8 mouse cellular contexts compared by ENCODE assay signal in genomic region chr13:64152241-64152669, GRCm38 (mm10). TPM values are rescaled to one million over a fixed set of nuclear protein-coding genes. Genes with fewer than 3 reads are reported as not detected.
A peak's percentile ranks its signal among the peaks of the same experiment; 100 is the strongest.
DNase-seq lines count a peak whose midpoint lies in the region; ATAC-seq and TF ChIP-seq lines count a peak whose summit lies in the region.

No protein-coding gene starts in this region.

- H3K27ac ChIP-seq in embryonic facial prominence, embryonic 14.5 days (replicated peaks; ENCODE audit: low read depth, low read length), result peak overlapping the region; percentile 90
- H3K27ac ChIP-seq in kidney, embryonic 14.5 days (ENCODE audit: low read depth, low read length), result peak overlapping the region; percentile 73
- H3K27ac ChIP-seq in liver, embryonic 11.5 days (ENCODE audit: low read depth, low read length), result peak overlapping the region; percentile 99

- H3K9ac ChIP-seq in embryonic facial prominence, embryonic 14.5 days (ENCODE audit: low read depth, low read length), result peak overlapping the region; percentile 79
- H3K9ac ChIP-seq in kidney, embryonic 14.5 days (ENCODE audit: low read depth, low read length), result peak overlapping the region; percentile 82
- H3K9ac ChIP-seq in liver, embryonic 11.5 days (ENCODE audit: low read depth, low read length), result peak overlapping the region; percentile 98

- H3ac ChIP-seq in myocyte (ENCODE audit: control insufficient read depth, insufficient read length), result peak overlapping the region; percentile 40

- no peaks in the 10 kb centered on the region for H3K9me3 ChIP-seq in embryonic facial prominence, embryonic 14.5 days (ENCODE audit: control insufficient read depth, low read length)
- H3K9me3 ChIP-seq in kidney, embryonic 14.5 days (ENCODE audit: control insufficient read depth, low read length), result no peaks in the 10 kb centered on the region
- H3K9me3 ChIP-seq in liver, embryonic 11.5 days (ENCODE audit: control insufficient read depth, low read length), result no peaks in the 10 kb centered on the region

- peaks cover 50% of the 10 kb centered on the region for H3K79me2 ChIP-seq in myocyte (ENCODE audit: control insufficient read depth, insufficient read depth)

- no peaks in the 10 kb centered on the region for H3K36me3 ChIP-seq in embryonic facial prominence, embryonic 14.5 days (ENCODE audit: control insufficient read depth, insufficient read depth, low read length)
- H3K36me3 ChIP-seq in kidney, embryonic 14.5 days (ENCODE audit: control insufficient read depth, insufficient read depth, low read length), result no peaks in the 10 kb centered on the region
- no peaks in the 10 kb centered on the region; the same call in 1 of the 2 replicates for H3K36me3 ChIP-seq in liver, embryonic 11.5 days (ENCODE audit: control insufficient read depth, insufficient read depth, low read length)
- no peaks in the 10 kb centered on the region for H3K36me3 ChIP-seq in myocyte (ENCODE audit: control insufficient read depth, insufficient read depth)

- H3K4me2 ChIP-seq in embryonic facial prominence, embryonic 14.5 days (ENCODE audit: low read depth, low read length), result peak overlapping the region; percentile 86
- peak overlapping the region; percentile 57 for H3K4me2 ChIP-seq in kidney, embryonic 14.5 days (replicated peaks; ENCODE audit: low read depth, low read length)
- peak overlapping the region; percentile 86 for H3K4me2 ChIP-seq in liver, embryonic 11.5 days
- H3K4me2 ChIP-seq in myocyte (ENCODE audit: low read depth), result peak overlapping the region; percentile 87

- WGBS in embryonic facial prominence, embryonic 14.5 days, result 0% methylated on average over 21 of the region's 42 CpGs
- WGBS in kidney, embryonic 14.5 days, result 0% methylated on average over 36 of the region's 42 CpGs
- WGBS in liver, embryonic 11.5 days, result under 1% methylated on average over 42 of the region's 42 CpGs

- H3K27me3 ChIP-seq in embryonic facial prominence, embryonic 14.5 days (replicated peaks; ENCODE audit: control insufficient read depth, insufficient read depth, low read length), result no peaks in the 10 kb centered on the region
- H3K27me3 ChIP-seq in kidney, embryonic 14.5 days (ENCODE audit: control insufficient read depth, insufficient read depth, low read length), result no peaks in the 10 kb centered on the region
- 0 out of 2 replicates have a peak, but pooled peaks cover 2% of the 10 kb centered on the region for H3K27me3 ChIP-seq in liver, embryonic 11.5 days (replicated peaks; ENCODE audit: control insufficient read depth, insufficient read depth, low read length)
- H3K27me3 ChIP-seq in myocyte (ENCODE audit: control insufficient read depth, insufficient read depth, insufficient read length), result no peaks in the 10 kb centered on the region

- DNase-seq in 3T3-L1 (ENCODE audit: low read depth, low spot score), result peak; percentile 79
- DNase-seq in adrenal gland, postnatal 36 days, result peak; percentile 91 to 94
- DNase-seq in embryonic facial prominence, embryonic 14.5 days (ENCODE audit: low spot score), result peak; percentile 86
- peak; percentile 81 to 83 for DNase-seq in heart, adult 9 months (ENCODE audit: low spot score in 2 of 2)
- DNase-seq in liver, embryonic 11.5 days (ENCODE audit: low spot score), result peak; percentile 91
- peak; percentile 90 to 95 for DNase-seq in spleen, postnatal 4 days (ENCODE audit: low spot score in 2 of 2)

- peak; percentile 0; the same call in 1 of the 2 replicates for ATAC-seq in embryonic facial prominence, embryonic 14.5 days (ENCODE audit: low read depth)
- ATAC-seq in kidney, embryonic 14.5 days (ENCODE audit: low FRiP score, low TSS enrichment), result peak; percentile 37
- ATAC-seq in liver, embryonic 11.5 days (replicated peaks; ENCODE audit: low FRiP score), result peak; percentile 17

- TF ChIP-seq POLR2A in myocyte (IDR thresholded peaks at IDR 0.05; ENCODE audit: insufficient read length, low read depth), result peak; percentile 79

- H3K4me3 ChIP-seq in embryonic facial prominence, embryonic 14.5 days (ENCODE audit: low read depth, low read length), result peak overlapping the region; percentile 81
- peak overlapping the region; percentile 83 for H3K4me3 ChIP-seq in kidney, embryonic 14.5 days (ENCODE audit: low read length)
- peak overlapping the region; percentile 97 for H3K4me3 ChIP-seq in liver, embryonic 11.5 days (ENCODE audit: low read depth, low read length)
- peak overlapping the region; percentile 37 for H3K4me3 ChIP-seq in myocyte

- peaks cover 2% of the 10 kb centered on the region; the same call in 1 of the 2 replicates for H3K4me1 ChIP-seq in embryonic facial prominence, embryonic 14.5 days (ENCODE audit: control insufficient read depth, insufficient read depth, low read length)
- peaks cover 17% of the 10 kb centered on the region; the same call in 1 of the 2 replicates for H3K4me1 ChIP-seq in kidney, embryonic 14.5 days (ENCODE audit: control insufficient read depth, insufficient read depth, low read length)
- peaks cover 19% of the 10 kb centered on the region for H3K4me1 ChIP-seq in liver, embryonic 11.5 days (replicated peaks; ENCODE audit: control insufficient read depth, insufficient read depth, low read length)

TF ChIP-seq in myocyte, 11 proteins besides CTCF, POLR2A, EP300 and RAD21:
- TF ChIP-seq MYOG (IDR thresholded peaks at IDR 0.05; ENCODE audit: control insufficient read depth in 1 of 3, insufficient read depth in 1 of 3, insufficient read length in 2 of 3, low read depth in 2 of 3) (peak in 2 of 3 experiments; percentile 92 to 96), TCF12 (IDR thresholded peaks at IDR 0.05; ENCODE audit: insufficient read depth, poor library complexity, severe bottlenecking) (peak; percentile 52), CEBPB (IDR thresholded peaks at IDR 0.05; ENCODE audit: insufficient read depth, poor library complexity, severe bottlenecking) (no peak), MYOD1 (IDR thresholded peaks at IDR 0.05; ENCODE audit: control insufficient read depth in 1 of 3, insufficient read length in 2 of 3, low read depth in 2 of 3) (peak in 2 of 3 experiments; percentile 92 to 99), TCF3 (IDR thresholded peaks at IDR 0.05; ENCODE audit: insufficient read length, low read depth) (peak; percentile 82), SRF (IDR thresholded peaks at IDR 0.05; ENCODE audit: control insufficient read depth, insufficient read length, low read depth) (no peak), USF1 (IDR thresholded peaks at IDR 0.05; ENCODE audit: low read depth) (peak; percentile 86), MAX (IDR thresholded peaks at IDR 0.05; ENCODE audit: low read depth) (no peak), POLR2AphosphoS2 (IDR thresholded peaks at IDR 0.05; ENCODE audit: insufficient read length, low read depth) (peak; percentile 77), E2F4 (IDR thresholded peaks at IDR 0.05; ENCODE audit: insufficient read depth) (peak; percentile 53), REST (IDR thresholded peaks at IDR 0.05; ENCODE audit: insufficient read depth, insufficient read length) (no peak)

RNA-seq across cellular contexts. Expression of gene Zfp367, which starts 0.7 kb away (rescaled TPM):
- total RNA-seq in adrenal gland, postnatal 36 days (2021), result 10 to 100 TPM; 23.7 to 32.5 TPM
- 22.2 and 23.0 TPM in 2 replicates for polyA plus RNA-seq in embryonic facial prominence, embryonic 14.5 days (2014; fragmentation: Nextera tagmentation; extraction: Ambion mirVana)
- polyA plus RNA-seq in kidney, embryonic 14.5 days (2014; fragmentation: Nextera tagmentation; extraction: Ambion mirVana), result 13.6 and 21.4 TPM in 2 replicates
- 21.2 and 25.1 TPM in 2 replicates for polyA plus RNA-seq in liver, embryonic 11.5 days (2014; fragmentation: Nextera tagmentation; extraction: Ambion mirVana)
- 3.0 TPM for polyA plus RNA-seq in myocyte (2012; fragmentation: generic; extraction: Trizol)

RNA-seq across cellular contexts. Expression of gene Habp4, which starts 9.4 kb away (rescaled TPM):
- 10 to 100 TPM; 25.8 to 27.3 TPM for total RNA-seq in adrenal gland, postnatal 36 days (2021)
- polyA plus RNA-seq in embryonic facial prominence, embryonic 14.5 days (2014; fragmentation: Nextera tagmentation; extraction: Ambion mirVana), result 29.8 and 30.6 TPM in 2 replicates
- polyA plus RNA-seq in kidney, embryonic 14.5 days (2014; fragmentation: Nextera tagmentation; extraction: Ambion mirVana), result 23.7 and 32.6 TPM in 2 replicates
- polyA plus RNA-seq in liver, embryonic 11.5 days (2014; fragmentation: Nextera tagmentation; extraction: Ambion mirVana), result 15.0 and 15.2 TPM in 2 replicates
- 32.5 TPM for polyA plus RNA-seq in myocyte (2012; fragmentation: generic; extraction: Trizol)

RNA-seq across cellular contexts. Expression of gene Slc35d2, which starts 23.1 kb away (rescaled TPM):
- total RNA-seq in adrenal gland, postnatal 36 days (2021), result 1 to 10 TPM; 5.9 to 7.8 TPM
- 5.7 and 8.7 TPM in 2 replicates for polyA plus RNA-seq in embryonic facial prominence, embryonic 14.5 days (2014; fragmentation: Nextera tagmentation; extraction: Ambion mirVana)
- polyA plus RNA-seq in kidney, embryonic 14.5 days (2014; fragmentation: Nextera tagmentation; extraction: Ambion mirVana), result 5.5 TPM in 2 replicates
- 4.2 and 5.8 TPM in 2 replicates for polyA plus RNA-seq in liver, embryonic 11.5 days (2014; fragmentation: Nextera tagmentation; extraction: Ambion mirVana)
- 2.5 TPM for polyA plus RNA-seq in myocyte (2012; fragmentation: generic; extraction: Trizol)

Comparison
In these comparisons a context has a peak if more than half of its experiments do, and no peak if none do; other contexts are left out.
1. Peak in every context shown above with its lines: DNase-seq, ATAC-seq, H3K4me3 ChIP-seq and H3K27ac ChIP-seq.
2. H3K4me3 ChIP-seq: peak in every context shown above with its lines; median percentile 97 in liver, embryonic 11.5 days; 83 in kidney, embryonic 14.5 days; 81 in embryonic facial prominence, embryonic 14.5 days; 37 in myocyte.